Mouse (Mus musculus): ENCODE measurements around the gene Tas2r122.
"Not testable (repeated sequence)": the region's sequence is repeated elsewhere in the genome, so short reads cannot be mapped to it uniquely, and the experiment has no call there.

Tas2r122 gene

DNA sequence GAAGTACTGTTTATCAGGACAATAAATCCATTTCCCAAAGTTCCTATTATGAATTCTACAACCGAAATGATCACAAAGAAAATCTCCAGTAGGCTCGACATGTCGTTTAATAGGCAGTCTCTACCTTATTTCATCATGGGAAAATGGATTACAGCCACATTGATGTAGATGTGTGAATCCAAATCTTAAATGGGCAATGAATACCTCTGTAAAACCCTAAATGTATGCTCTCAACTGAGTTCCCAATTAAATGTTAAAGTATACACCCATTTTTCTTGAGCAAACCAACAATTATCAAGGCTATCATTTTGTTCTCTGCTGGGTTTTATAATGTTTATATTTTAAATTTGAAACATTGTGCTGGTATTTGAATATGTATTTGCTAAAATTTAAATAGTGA, at the start of gene Tas2r122:
Tas2r122 (minus strand) TSS at position 101 of the 400 bp plus-strand sequence.
- in situ Hi-C loops (cut with MboI, MseI): no loop called here

- in situ Hi-C loops (cut with MboI, MseI): loop anchor here (10.0 kb wide), 1 partner anchor 720 kb away; no protein-coding TSS in a partner anchor
Measured at GRCm38 (mm10) chr6:132754430-132754829, 42.7 kb upstream of the Tas2r122 start, which contains the start of gene Tas2r124. Gene Tas2r124, plus strand, starts transcription at chr6:132754730.

DNA sequence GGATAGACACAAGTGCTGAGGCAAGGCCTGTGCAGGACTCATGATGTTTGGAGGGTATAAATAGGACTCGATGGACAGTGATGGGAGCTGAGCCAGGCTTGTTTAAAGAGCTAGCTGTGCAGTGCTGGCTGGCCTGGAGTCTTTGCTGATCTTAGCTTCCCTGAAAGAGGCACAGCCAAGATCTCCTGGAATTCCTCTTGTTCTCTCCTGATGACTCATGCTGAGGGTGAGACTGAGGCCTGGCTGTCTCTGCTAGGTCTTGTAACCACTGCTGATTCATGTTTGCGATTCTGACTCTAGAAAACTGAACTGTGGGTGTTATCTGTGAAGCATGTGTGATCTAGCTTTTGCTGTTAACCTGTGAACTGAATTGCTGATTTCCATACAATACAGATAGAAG, 38.5 kb upstream of the Tas2r122 start:
- in situ Hi-C loops (cut with MboI, MseI): loop anchor here (10.0 kb wide), 1 partner anchor 725 kb away; no protein-coding TSS in a partner anchor

DNA sequence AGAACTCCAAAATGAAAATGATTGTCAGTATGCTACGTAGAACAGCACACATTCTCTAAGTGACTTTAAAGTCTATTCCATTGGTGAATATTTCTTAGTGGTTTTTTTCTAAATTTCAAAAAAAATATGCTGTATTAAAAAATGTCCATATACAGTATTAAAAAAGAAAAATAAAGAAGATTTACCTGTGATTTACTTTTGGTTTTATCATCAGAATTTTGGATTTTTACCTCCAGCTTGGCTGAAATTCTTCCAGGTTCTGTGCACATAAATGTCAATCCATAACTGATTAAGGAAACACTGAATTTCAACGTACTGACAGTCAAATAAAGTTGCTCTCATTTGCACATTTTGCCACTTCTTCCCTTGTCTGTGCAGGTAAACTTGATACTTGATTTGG, 26.2 kb upstream of the Tas2r122 start, which contains the start of gene Tas2r115:
Tas2r115 (minus strand) TSS at position 101 of the 400 bp plus-strand sequence.
- in situ Hi-C loops (cut with MboI, MseI): no loop called here

GRCm38 (mm10) chr6:132700907-132701306, 10.8 kb downstream of the Tas2r122 start, which contains the start of gene Tas2r121:
Gene Tas2r121, minus strand, starts transcription at chr6:132701007.
- in situ Hi-C loops (cut with MboI, MseI): no loop called here

- in situ Hi-C loops (cut with MboI, MseI): not testable (repeated sequence)
Measured at GRCm38 (mm10) chr6:132691596-132691995, 20.1 kb downstream of the Tas2r122 start.
